Mouse (Mus musculus) stomach, embryonic 16.5 days (tissue): ENCODE data around the gene Gm10283. TPM values are rescaled to one million over a fixed set of nuclear protein-coding genes. Genes with fewer than 3 reads are reported as not detected.

ENCODE experiments used
- ATAC-seq: fragments of 200-750 bp; cut with Nextera tagmentation; 2 replicates; pipeline ENCODE4 v1.8.0; 2017; ENCODE audit warnings: moderate number of reproducible peaks, moderate TSS enrichment; ENCODE audit not compliant: insufficient read depth, low FRiP score
- H3K27ac ChIP-seq: fragments of 300-500 bp; sonication (generic); 2 replicates; pipeline ENCODE4 v1.5.1; 2014; ENCODE audit warnings: low read length
- H3K27me3 ChIP-seq: fragments of 300-500 bp; sonication (generic); 2 replicates; pipeline ENCODE4 v1.6.1; 2014; ENCODE audit warnings: low read length, control low read depth, mixed read lengths; ENCODE audit not compliant: control insufficient read depth, insufficient read depth
- H3K36me3 ChIP-seq: fragments of 300-500 bp; sonication (generic); 2 replicates; pipeline ENCODE4 v1.6.1; 2014; ENCODE audit warnings: low read length; ENCODE audit not compliant: control insufficient read depth, insufficient read depth
- H3K4me1 ChIP-seq: fragments of 300-500 bp; sonication (generic); 2 replicates; pipeline ENCODE4 v1.6.1; 2014; ENCODE audit warnings: low read length, control low read depth, mixed read lengths; ENCODE audit not compliant: control insufficient read depth, insufficient read depth
- H3K4me2 ChIP-seq: fragments of 300-500 bp; sonication (generic); 2 replicates; pipeline ENCODE4 v1.6.1; 2014; ENCODE audit warnings: low read depth, low read length, mixed read lengths
- H3K4me3 ChIP-seq: fragments of 300-500 bp; sonication (generic); replicated peaks from 2 replicates; pipeline ENCODE4 v1.5.1; 2014; ENCODE audit warnings: mild to moderate bottlenecking, low read length
- H3K9ac ChIP-seq: fragments of 300-500 bp; sonication (generic); 2 replicates; pipeline ENCODE4 v1.6.1; 2014; ENCODE audit warnings: low read length
- H3K9me3 ChIP-seq: fragments of 300-500 bp; sonication (generic); replicated peaks from 2 replicates; pipeline ENCODE4 v1.6.1; 2016; ENCODE audit warnings: low read length, control low read depth; ENCODE audit not compliant: control insufficient read depth
- WGBS: fragments of 180-500 bp; shearing (Covaris S2); extraction: QIAGEN DNeasy Blood & Tissue Kit; methylation state at CpG from one replicate; pipeline ENCODE4 v1.1.7; 2014; 5-methylcytosine and 5-hydroxymethylcytosine counted together
- polyA plus RNA-seq: library from polyadenylated mRNA; unstranded; fragments of >200 nt; fragmentation: Nextera tagmentation; extraction: Ambion mirVana; gene quantifications from 2 replicates; pipeline ENCODE4 v1.2.1, GENCODE M21; 2015

Gm10283 gene
- polyA plus RNA-seq, 1 experiment from 2014 or later, result not detected

GRCm38 (mm10) chr8:60386589-60386988, 116.4 kb downstream of the Gm10283 start:
- Histone ChIP-seq H3K9me3 (no peaks in the 10 kb centered on the region), H3K4me1 (no peaks in the 10 kb centered on the region), H3K4me3 (no peak overlapping the region), H3K27me3 (no peaks in the 10 kb centered on the region), H3K27ac (no peak overlapping the region), H3K36me3 (no peaks in the 10 kb centered on the region), H3K4me2 (no peak overlapping the region), H3K9ac (no peak overlapping the region)
- WGBS, result 74% methylated on average over 2 of the region's 2 CpGs
- no peak for ATAC-seq

Other genes starting within 250 kb of the Gm10283 start
- 0.61 and 0.69 TPM in 2 replicates for gene Aadat, start 2.7 kb upstream of the Gm10283 start, polyA plus RNA-seq
- gene Mfap3l, start 129.6 kb upstream of the Gm10283 start, polyA plus RNA-seq, result 1.8 and 2.3 TPM in 2 replicates